Comparison of ENCODE assay signal across 29 mouse cellular contexts in genomic region chr7:3656966-3657365, GRCm38 (mm10).
"Had no signal": no experiment of that assay in that cellular context is flagged by ENCODE, and none has a peak within 500 bp of the region (broad histone marks: within the 10 kb centered on the region; RNA-seq: fewer than 3 reads in every experiment).

No protein-coding gene starts in this region.

- H3K4me3 ChIP-seq: embryonic facial prominence, embryonic 10.5 days; embryonic facial prominence, embryonic 12.5 days; embryonic facial prominence, embryonic 13.5 days; embryonic facial prominence, embryonic 15.5 days; erythroblast, embryonic 14.5 days; forebrain, embryonic 10.5 days; forebrain, embryonic 12.5 days; forebrain, embryonic 13.5 days; forebrain, embryonic 15.5 days; gastrocnemius, adult 2 months; heart, adult 2 months had no signal

- H3K4me1 ChIP-seq: embryonic facial prominence, embryonic 10.5 days; embryonic facial prominence, embryonic 12.5 days; embryonic facial prominence, embryonic 13.5 days; embryonic facial prominence, embryonic 15.5 days; forebrain, embryonic 10.5 days; forebrain, embryonic 12.5 days; forebrain, embryonic 13.5 days; forebrain, embryonic 15.5 days had no signal

- DNase-seq: cerebellum, adult 2 months; cerebellum, adult 8-10 months; cerebellum, adult 9-10 months; cerebellum, adult 9-11 months; cerebellum, postnatal 10 days; cerebellum, postnatal 14 days; cerebellum, postnatal 25 days; cerebellum, postnatal 36 days; embryo, embryonic 11 days; forebrain, postnatal 0 days; gastrocnemius, adult 2 months; gastrocnemius, postnatal 10 days; gastrocnemius, postnatal 14 days; gastrocnemius, postnatal 25 days; gastrocnemius, postnatal 36 days; heart, adult 11 months; heart, adult 18-20 months; heart, adult 2 months had no signal

- H3K9me3 ChIP-seq: embryonic facial prominence, embryonic 10.5 days; embryonic facial prominence, embryonic 12.5 days; embryonic facial prominence, embryonic 13.5 days; embryonic facial prominence, embryonic 15.5 days; forebrain, embryonic 10.5 days; forebrain, embryonic 12.5 days; forebrain, embryonic 13.5 days; forebrain, embryonic 15.5 days had no signal

- H3K27me3 ChIP-seq: embryonic facial prominence, embryonic 12.5 days; embryonic facial prominence, embryonic 13.5 days; embryonic facial prominence, embryonic 15.5 days; forebrain, embryonic 12.5 days; forebrain, embryonic 13.5 days; forebrain, embryonic 15.5 days had no signal

- H3K27ac ChIP-seq: embryonic facial prominence, embryonic 10.5 days; embryonic facial prominence, embryonic 12.5 days; embryonic facial prominence, embryonic 13.5 days; embryonic facial prominence, embryonic 15.5 days; forebrain, embryonic 10.5 days; forebrain, embryonic 12.5 days; forebrain, embryonic 13.5 days; forebrain, embryonic 15.5 days; gastrocnemius, adult 2 months; heart, adult 2 months had no signal

- H3K4me2 ChIP-seq: embryonic facial prominence, embryonic 12.5 days; embryonic facial prominence, embryonic 13.5 days; embryonic facial prominence, embryonic 15.5 days; forebrain, embryonic 12.5 days; forebrain, embryonic 13.5 days; forebrain, embryonic 15.5 days had no signal

- ATAC-seq: forebrain, embryonic 13.5 days; forebrain, embryonic 14.5 days; forebrain, embryonic 15.5 days; forebrain, embryonic 16.5 days; forebrain, postnatal 0 days had no signal

- H3K9ac ChIP-seq: embryonic facial prominence, embryonic 12.5 days; embryonic facial prominence, embryonic 13.5 days; embryonic facial prominence, embryonic 15.5 days; forebrain, embryonic 12.5 days; forebrain, embryonic 13.5 days; forebrain, embryonic 15.5 days; forebrain, postnatal 0 days had no signal
